Mouse (Mus musculus) heart, embryonic 11.5 days (tissue): ENCODE results near the gene Tmem97. TPM values are rescaled to one million over a fixed set of nuclear protein-coding genes. Genes with fewer than 3 reads are reported as not detected.

Experiments
- ATAC-seq: fragments of 200-750 bp; cut with Nextera tagmentation; replicated peaks from 2 replicates; pipeline ENCODE4 v1.8.0; 2017; ENCODE audit warnings: moderate library complexity; ENCODE audit not compliant: insufficient number of reproducible peaks, low FRiP score, low TSS enrichment
- H3K27ac ChIP-seq: fragments of 300-500 bp; sonication (generic); 2 replicates; pipeline ENCODE4 v1.5.1; 2014; ENCODE audit warnings: mild to moderate bottlenecking, low read depth, low read length
- H3K27me3 ChIP-seq: fragments of 300-500 bp; sonication (generic); 2 replicates; pipeline ENCODE4 v1.6.1; 2014; ENCODE audit warnings: mild to moderate bottlenecking, low read length, mixed read lengths; ENCODE audit not compliant: control insufficient read depth, insufficient read depth
- H3K36me3 ChIP-seq: fragments of 300-500 bp; sonication (generic); 2 replicates; pipeline ENCODE4 v1.6.1; 2014; ENCODE audit warnings: mild to moderate bottlenecking, low read length, moderate library complexity, mixed read lengths; ENCODE audit not compliant: control insufficient read depth, insufficient read depth
- H3K4me1 ChIP-seq: fragments of 300-500 bp; sonication (generic); 2 replicates; pipeline ENCODE4 v1.6.1; 2014; ENCODE audit warnings: low read length; ENCODE audit not compliant: control insufficient read depth, insufficient read depth
- H3K4me2 ChIP-seq: fragments of 300-500 bp; sonication (generic); 2 replicates; pipeline ENCODE4 v1.6.1; 2014; ENCODE audit warnings: mild to moderate bottlenecking, moderate library complexity
- H3K4me3 ChIP-seq: fragments of 300-500 bp; sonication (generic); 2 replicates; pipeline ENCODE4 v1.5.1; 2014; ENCODE audit warnings: low read depth, low read length
- H3K9ac ChIP-seq: fragments of 300-500 bp; sonication (generic); 2 replicates; pipeline ENCODE4 v1.6.1; 2014; ENCODE audit warnings: mild to moderate bottlenecking, low read depth, low read length, moderate library complexity
- H3K9me3 ChIP-seq: fragments of 300-500 bp; sonication (generic); replicated peaks from 2 replicates; pipeline ENCODE4 v1.6.1; 2016; ENCODE audit warnings: low read length; ENCODE audit not compliant: control insufficient read depth
- WGBS: fragments of 180-500 bp; shearing (Covaris S2); extraction: QIAGEN DNeasy Blood & Tissue Kit; methylation state at CpG from one replicate; pipeline ENCODE4 v1.1.7; 2014; ENCODE audit not compliant: insufficient replicate concordance; 5-methylcytosine and 5-hydroxymethylcytosine counted together
- polyA plus RNA-seq: library from polyadenylated mRNA; unstranded; fragments of >200 nt; fragmentation: Nextera tagmentation; extraction: Ambion mirVana; gene quantifications from 2 replicates; pipeline ENCODE4 v1.2.1, GENCODE M21; 2014

Gene Tmem97
- polyA plus RNA-seq, 1 experiment from 2014 or later: 88.3 TPM

- peaks cover 70% of the 10 kb centered on the region for H3K27me3 ChIP-seq
- H3K9ac ChIP-seq: no peak within 1 kb of the TSS
- no peak within 1 kb of the TSS for H3K27ac ChIP-seq
These were observed 51.6 kb downstream of the Tmem97 start, which contains the start of gene Vtn for GRCm38 (mm10) chr11:78499004-78499403. Gene Vtn (plus strand): TSS chr11:78499091.

GRCm38 (mm10) chr11:78497544-78498522 lies 52.7 kb downstream of the Tmem97 start, which contains the start of gene Sarm1:
Gene Sarm1 (minus strand): TSS chr11:78497754.
- peak; percentile 80 for ATAC-seq
- Histone ChIP-seq H3K4me1 (peaks cover 9% of the 10 kb centered on the region; the same call in 1 of the 2 replicates), H3K27ac (no peak within 1 kb of the TSS), H3K4me3 (peak within 1 kb of the TSS; percentile 48), H3K27me3 (peaks cover 71% of the 10 kb centered on the region), H3K9ac (peak within 1 kb of the TSS; percentile 12; the same call in 1 of the 2 replicates), H3K36me3 (no peaks in the 10 kb centered on the region), H3K4me2 (peak within 1 kb of the TSS; percentile 93), H3K9me3 (no peaks in the 10 kb centered on the region)
- WGBS: 4% methylated on average over 36 of the region's 36 CpGs

More at GRCm38 (mm10) chr11:78499004-78499403, 51.6 kb downstream of the Tmem97 start, which contains the start of gene Vtn:
- Histone ChIP-seq H3K4me3 (peak within 1 kb of the TSS; percentile 48), H3K9me3 (no peaks in the 10 kb centered on the region), H3K4me1 (peaks cover 9% of the 10 kb centered on the region; the same call in 1 of the 2 replicates), H3K4me2 (peak within 1 kb of the TSS; percentile 93), H3K36me3 (no peaks in the 10 kb centered on the region)
- no peak for ATAC-seq
- 55% methylated on average over 7 of the region's 7 CpGs for WGBS

DNA sequence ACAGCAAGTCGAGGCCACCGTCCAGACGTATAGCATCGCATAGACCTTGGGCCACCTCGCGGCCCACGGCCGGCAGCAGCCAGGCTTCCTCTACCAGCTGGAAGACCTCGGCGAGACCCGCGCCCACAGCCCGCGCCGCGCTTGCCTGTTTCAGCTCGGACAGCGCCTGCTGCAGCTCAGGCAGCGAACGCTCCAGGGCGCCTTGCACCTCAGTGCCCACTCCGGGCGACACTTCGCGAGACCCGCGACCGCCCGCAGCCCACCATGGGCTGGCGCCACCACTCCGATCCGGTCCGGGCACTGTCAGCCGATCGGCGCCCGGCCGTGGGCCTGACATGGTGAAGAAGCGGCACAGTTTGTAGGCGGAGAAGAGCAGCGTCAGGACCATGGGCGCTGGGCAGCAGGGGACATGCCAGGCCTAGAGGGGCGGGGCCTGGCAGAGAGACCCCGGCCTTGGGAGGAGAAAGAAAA lies 53.5 kb downstream of the Tmem97 start:
- Histone ChIP-seq H3K27ac (no peak overlapping the region), H3K9ac (peak overlapping the region; percentile 12; the same call in 1 of the 2 replicates), H3K4me2 (peak overlapping the region; percentile 93), H3K4me1 (peaks cover 9% of the 10 kb centered on the region; the same call in 1 of the 2 replicates), H3K9me3 (no peaks in the 10 kb centered on the region), H3K36me3 (no peaks in the 10 kb centered on the region), H3K27me3 (peaks cover 73% of the 10 kb centered on the region), H3K4me3 (peak overlapping the region; percentile 48)
- ATAC-seq: peak; percentile 40
- WGBS: under 1% methylated on average over 44 of the region's 44 CpGs

DNA sequence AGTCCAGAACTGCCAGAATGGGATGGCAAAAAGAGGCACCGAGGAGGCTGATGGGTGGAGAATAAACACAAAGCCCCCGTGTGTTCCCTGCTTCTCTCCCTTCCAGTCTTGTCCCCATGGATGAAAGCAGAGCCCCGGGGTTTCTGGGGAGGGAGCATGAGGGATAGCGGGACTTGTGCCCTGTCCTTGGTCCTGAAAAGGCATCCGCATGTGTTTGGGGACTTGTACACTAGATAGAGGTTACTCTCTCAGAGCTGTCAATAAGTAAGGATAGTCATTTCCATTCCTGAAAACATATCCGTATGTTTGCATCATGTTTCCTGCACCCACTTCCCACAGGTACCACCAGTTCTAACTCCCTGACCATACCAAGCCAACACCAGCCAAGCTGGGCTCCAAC lies 54.7 kb downstream of the Tmem97 start:
- peaks cover 10% of the 10 kb centered on the region for H3K4me1 ChIP-seq
- ATAC-seq: no peak
- no peak overlapping the region for H3K9ac ChIP-seq
- H3K36me3 ChIP-seq: no peaks in the 10 kb centered on the region
- H3K27me3 ChIP-seq: peaks cover 78% of the 10 kb centered on the region
- 2% methylated on average over 6 of the region's 6 CpGs for whole genome bisulfite sequencing
- no peak overlapping the region for H3K4me3 ChIP-seq
- no peak overlapping the region for H3K4me2 ChIP-seq
- H3K27ac ChIP-seq: no peak overlapping the region
- H3K9me3 ChIP-seq: no peaks in the 10 kb centered on the region

Other genes with a start within 250 kb of the Tmem97 start
- 31.7 and 32.8 TPM in 2 replicates for gene Spag5, start 249.2 kb downstream of the Tmem97 start, polyA plus RNA-seq
- gene Aldoc, start 227.8 kb downstream of the Tmem97 start, polyA plus RNA-seq: 11.2 and 12.4 TPM in 2 replicates
- gene Pigs, start 222.4 kb downstream of the Tmem97 start, polyA plus RNA-seq: 58.7 and 61.8 TPM in 2 replicates
- 44.9 and 48.1 TPM in 2 replicates for gene Unc119, start 207.3 kb downstream of the Tmem97 start, polyA plus RNA-seq
- 0.07 and 0.29 TPM in 2 replicates for gene Foxn1, start 164.2 kb downstream of the Tmem97 start, polyA plus RNA-seq
- gene Slc13a2, start 128.6 kb downstream of the Tmem97 start, polyA plus RNA-seq: not detected in 2 replicates
- gene Slc46a1, start 85.1 kb downstream of the Tmem97 start, polyA plus RNA-seq: 7.8 and 8.0 TPM in 2 replicates
- gene Sarm1, start 53.0 kb downstream of the Tmem97 start, polyA plus RNA-seq: 0.39 and 0.46 TPM in 2 replicates
- gene Vtn, start 51.7 kb downstream of the Tmem97 start, polyA plus RNA-seq: 0.54 and 4.6 TPM in 2 replicates
- gene Sebox, start 47.3 kb downstream of the Tmem97 start, polyA plus RNA-seq: not detected in 2 replicates
- 57.0 and 63.9 TPM in 2 replicates for gene Tmem199, start 38.6 kb downstream of the Tmem97 start, polyA plus RNA-seq
- 130 and 154 TPM in 2 replicates for gene Poldip2, start 38.6 kb downstream of the Tmem97 start, polyA plus RNA-seq
- gene Tnfaip1, start 14.4 kb downstream of the Tmem97 start, polyA plus RNA-seq: 81.1 and 92.5 TPM in 2 replicates
- 107 and 114 TPM in 2 replicates for gene Ift20, start 14.4 kb downstream of the Tmem97 start, polyA plus RNA-seq
- gene Nlk, start 146.6 kb upstream of the Tmem97 start, polyA plus RNA-seq: 16.1 and 16.6 TPM in 2 replicates
- 31.0 and 34.0 TPM in 2 replicates for gene Ccnq, start 201.0 kb upstream of the Tmem97 start, polyA plus RNA-seq